Mouse (Mus musculus) erythroblast, embryonic 14.5 days (primary cell): Measurements from ENCODE around the gene Arhgef2.

Experiments used
- GATA1 ChIP-seq: IDR thresholded peaks from 2 replicates; pipeline ENCODE4 v1.6.1; 2012; ENCODE audit warnings: low read length, inconsistent platforms, mixed read lengths
- TAL1 ChIP-seq: IDR thresholded peaks from 3 replicates; pipeline ENCODE4 v1.6.1; 2012; ENCODE audit warnings: low read length, inconsistent platforms, mixed read lengths

GRCm38 (mm10) chr3:88559596-88559995, 46.2 kb upstream of the Arhgef2 start:
- TF ChIP-seq GATA1 (no peak), TAL1 (no peak)
